Mouse (Mus musculus): Measurements from ENCODE around the gene Ror2. TPM values are rescaled to one million over a fixed set of nuclear protein-coding genes. Genes with fewer than 3 reads are reported as not detected.

Gene Ror2
- polyA plus RNA-seq, 1 experiment from 2014 or later, result 25.8 TPM

DNA sequence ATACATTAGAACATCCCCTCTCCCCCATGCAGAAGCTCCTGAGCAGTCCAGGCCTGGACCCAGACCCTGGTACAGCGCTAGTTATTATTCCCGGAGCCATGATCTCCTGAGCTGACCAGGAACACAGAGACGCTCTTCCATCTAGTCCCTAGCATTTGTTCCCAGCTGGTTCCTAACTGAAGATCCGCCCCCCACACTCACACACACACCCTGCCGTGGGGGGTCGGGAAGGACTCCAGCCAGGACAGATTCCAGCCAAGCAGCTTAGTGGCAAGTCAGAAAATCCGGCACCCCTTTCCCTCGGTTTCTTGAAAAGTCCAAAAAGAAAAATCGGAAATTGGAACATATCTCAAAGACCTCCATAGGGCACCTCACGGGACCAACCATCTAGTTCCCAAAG is 48.5 kb downstream of the Ror2 start:
- H3K27ac ChIP-seq, result 0 out of 2 replicates have a peak overlapping the region, but pooled peaks have one; percentile 67
- H3K36me3 ChIP-seq, result peaks cover 16% of the 10 kb centered on the region
- H3K27me3 ChIP-seq (ENCODE audit: insufficient read depth, poor library complexity, severe bottlenecking), result no peaks in the 10 kb centered on the region
- 63% methylated on average over 10 of the region's 10 CpGs for WGBS
- H3K4me3 ChIP-seq, result no peak overlapping the region
- DNase-seq (ENCODE audit: low spot score), result no peak
- H3K4me1 ChIP-seq, result peaks cover 68% of the 10 kb centered on the region
- H3K9me3 ChIP-seq, result no peaks in the 10 kb centered on the region

DNA sequence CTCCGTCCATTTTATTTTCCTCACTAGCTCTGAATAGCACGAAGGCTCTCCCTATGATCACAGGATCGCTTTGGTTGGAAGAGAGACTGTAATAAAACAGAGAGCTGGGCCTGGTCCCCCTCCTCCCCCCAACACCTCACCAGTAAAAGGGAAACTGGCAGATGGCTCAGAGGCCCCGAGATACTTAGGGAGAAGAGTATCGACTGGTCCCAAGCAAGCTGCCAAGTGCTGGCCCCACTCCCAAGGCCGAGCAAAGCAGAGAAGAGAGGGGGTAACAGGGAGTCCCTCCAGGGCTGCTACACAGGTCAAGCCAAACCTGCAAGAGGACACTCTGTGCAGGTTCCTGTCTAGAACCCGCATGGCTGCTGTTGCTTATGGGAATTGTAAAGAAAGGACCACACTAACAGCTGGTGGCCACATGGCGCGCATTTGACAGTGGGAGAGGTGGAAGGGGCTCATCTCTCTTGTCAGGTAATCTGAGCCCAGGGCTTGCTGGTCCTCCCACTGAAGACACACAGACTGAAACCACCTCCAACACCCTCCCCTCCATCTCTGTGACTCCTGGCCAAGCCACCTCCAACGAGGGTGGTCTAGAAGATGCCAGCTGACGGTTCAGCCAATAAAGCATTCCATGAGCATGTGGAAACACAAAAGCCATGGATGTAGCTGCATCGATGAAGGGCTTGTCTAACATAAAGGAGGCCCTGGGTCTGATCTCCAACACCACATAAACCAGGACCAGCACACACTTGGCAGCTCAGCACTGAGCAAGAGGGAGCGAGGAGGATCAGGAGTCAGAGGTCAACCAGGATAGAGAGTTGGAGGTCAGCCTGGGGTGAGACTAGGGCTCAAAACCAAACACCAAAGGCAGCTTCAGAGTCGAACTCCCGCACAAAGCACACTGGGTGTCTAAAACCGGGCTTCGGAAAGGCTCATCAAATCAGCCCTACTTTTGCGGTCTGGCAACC is 49.2 kb downstream of the Ror2 start:
- Histone ChIP-seq H3K36me3 (0 out of 2 replicates have a peak, but pooled peaks cover 13% of the 10 kb centered on the region), H3K27me3 (ENCODE audit: insufficient read depth, poor library complexity, severe bottlenecking) (no peaks in the 10 kb centered on the region), H3K27ac (peak overlapping the region; percentile 67), H3K4me3 (no peak overlapping the region), H3K4me1 (peaks cover 71% of the 10 kb centered on the region), H3K9me3 (no peaks in the 10 kb centered on the region)
- no peak for DNase-seq (ENCODE audit: low spot score)
- WGBS, result 46% methylated on average over 18 of the region's 18 CpGs

DNA sequence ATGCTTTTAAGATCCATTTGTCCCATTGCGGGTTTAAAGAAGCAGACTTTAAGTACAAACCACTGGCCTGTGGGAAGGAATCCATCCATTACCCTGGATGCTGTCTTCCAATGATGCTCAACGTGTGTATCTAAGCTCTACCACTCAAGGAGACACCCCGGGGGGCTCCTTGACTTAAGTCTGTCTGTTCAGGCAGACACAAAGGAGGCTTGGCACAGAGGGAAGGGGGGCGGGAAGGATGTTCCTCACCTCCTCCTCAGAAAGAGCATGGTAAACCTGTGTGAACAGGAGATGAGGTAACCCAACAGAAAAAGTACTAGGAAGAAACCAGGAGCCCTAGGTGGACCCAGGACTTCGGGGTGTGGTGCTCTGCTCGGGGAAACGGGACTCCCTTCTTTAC is 50.0 kb downstream of the Ror2 start:
- DNase-seq (ENCODE audit: low spot score), result no peak
- Histone ChIP-seq H3K27ac (peak overlapping the region; percentile 67; the same call in 1 of the 2 replicates), H3K9me3 (no peaks in the 10 kb centered on the region), H3K27me3 (ENCODE audit: insufficient read depth, poor library complexity, severe bottlenecking) (no peaks in the 10 kb centered on the region), H3K36me3 (0 out of 2 replicates have a peak, but pooled peaks cover 6% of the 10 kb centered on the region), H3K4me3 (no peak overlapping the region), H3K4me1 (peaks cover 73% of the 10 kb centered on the region)
- whole genome bisulfite sequencing, result 34% methylated on average over 7 of the region's 7 CpGs

DNA sequence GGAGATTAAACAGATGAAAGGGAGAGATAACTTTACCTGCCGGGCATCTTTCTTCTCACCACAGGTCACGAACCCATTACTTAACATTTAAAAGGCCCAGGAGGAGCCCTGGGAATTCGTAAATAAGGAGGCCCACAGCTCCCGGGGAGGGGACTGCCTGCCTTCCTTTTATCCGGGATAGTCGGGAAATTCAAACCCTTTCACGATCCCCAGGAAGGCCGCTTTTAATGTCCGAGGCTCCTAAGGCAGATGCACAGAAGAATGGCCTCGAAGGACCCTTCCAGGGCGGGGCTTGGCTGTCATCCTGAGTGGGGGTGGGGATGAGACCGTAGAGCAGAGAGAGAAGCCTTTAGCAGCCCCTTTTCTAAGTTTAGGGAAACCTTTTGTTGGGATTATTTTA is 51.1 kb downstream of the Ror2 start:
- 15% methylated on average over 12 of the region's 12 CpGs for WGBS
- no peak for DNase-seq (ENCODE audit: low spot score)
- H3K27me3 ChIP-seq (ENCODE audit: insufficient read depth, poor library complexity, severe bottlenecking), result no peaks in the 10 kb centered on the region
- no peaks in the 10 kb centered on the region for H3K36me3 ChIP-seq
- peaks cover 82% of the 10 kb centered on the region for H3K4me1 ChIP-seq
- peak overlapping the region; percentile 69; the same call in 1 of the 2 replicates for H3K27ac ChIP-seq
- no peak overlapping the region for H3K4me3 ChIP-seq
- no peaks in the 10 kb centered on the region for H3K9me3 ChIP-seq

DNA sequence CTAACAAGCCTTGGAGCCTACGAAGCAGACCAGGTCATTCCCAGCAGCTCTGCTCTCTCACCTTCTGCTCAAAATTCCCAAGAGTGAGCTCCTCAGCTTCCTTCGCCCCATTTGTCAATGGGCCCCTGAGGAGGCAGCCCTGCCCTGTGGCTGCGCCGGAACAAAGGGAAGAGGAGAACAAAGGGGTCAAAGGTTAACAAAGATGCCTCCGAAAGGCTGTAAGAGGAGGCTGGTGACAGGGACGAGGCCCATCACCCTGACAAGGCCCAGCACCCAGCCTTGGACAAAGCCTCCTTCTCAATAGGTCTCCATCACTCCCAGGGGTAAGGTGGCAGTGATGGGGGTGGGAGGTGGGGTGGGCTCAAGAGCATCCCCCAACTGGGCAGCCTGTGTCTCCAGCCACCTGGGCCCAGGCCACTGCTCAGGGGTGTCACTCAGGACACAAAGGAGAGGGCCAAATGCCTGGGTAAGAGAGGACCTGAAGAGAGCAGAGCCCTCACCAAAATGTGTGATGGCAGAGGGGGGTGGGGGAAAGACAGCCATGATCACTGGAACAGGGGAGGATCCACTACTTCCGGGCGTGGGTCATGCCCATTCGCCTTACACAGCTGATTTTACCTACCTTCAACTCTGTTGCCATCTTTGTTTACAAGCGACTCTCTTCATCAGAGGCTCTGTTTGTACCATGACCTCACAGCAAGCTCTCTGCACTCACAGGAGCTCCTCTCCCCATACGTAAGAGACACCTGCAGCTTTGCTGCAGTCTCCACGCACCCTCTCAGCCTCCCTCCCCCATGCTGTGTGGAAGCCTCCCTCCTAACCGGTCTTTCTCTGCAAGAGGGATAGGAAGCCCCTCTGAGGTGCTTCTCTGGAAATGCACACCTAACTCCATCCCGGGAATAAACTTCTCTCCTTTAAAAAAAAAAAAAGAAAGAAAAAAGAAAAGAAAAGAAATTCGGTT is 51.8 kb downstream of the Ror2 start:
- Histone ChIP-seq H3K36me3 (no peaks in the 10 kb centered on the region), H3K9me3 (no peaks in the 10 kb centered on the region), H3K4me1 (peaks cover 86% of the 10 kb centered on the region), H3K27me3 (ENCODE audit: insufficient read depth, poor library complexity, severe bottlenecking) (no peaks in the 10 kb centered on the region), H3K4me3 (peak overlapping the region; percentile 5; the same call in 1 of the 2 replicates), H3K27ac (peak overlapping the region; percentile 57)
- DNase-seq (ENCODE audit: low spot score), result no peak
- 31% methylated on average over 15 of the region's 15 CpGs for WGBS

DNA sequence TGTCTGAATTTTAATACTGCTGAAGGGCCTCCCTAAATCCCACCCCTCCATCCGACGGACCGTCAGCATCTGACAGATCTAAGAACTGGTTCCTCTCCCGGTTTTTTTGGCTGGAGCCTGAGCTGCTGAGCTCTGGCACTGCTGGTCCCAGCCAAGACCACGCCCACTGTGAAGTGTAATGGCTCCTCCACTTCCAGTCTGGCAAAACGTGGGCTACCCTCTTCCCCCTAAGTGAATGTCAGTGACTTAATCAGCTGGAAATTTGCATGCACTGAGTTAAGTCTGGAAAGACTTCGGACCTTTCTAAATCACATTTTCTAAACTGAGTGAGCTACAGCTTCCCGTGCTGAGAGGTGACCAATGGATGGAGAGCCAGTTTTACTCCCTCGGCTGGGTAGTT is 52.5 kb downstream of the Ror2 start:
- H3K9me3 ChIP-seq, result no peaks in the 10 kb centered on the region
- H3K27me3 ChIP-seq (ENCODE audit: insufficient read depth, poor library complexity, severe bottlenecking), result no peaks in the 10 kb centered on the region
- H3K27ac ChIP-seq, result peak overlapping the region; percentile 57; the same call in 1 of the 2 replicates
- H3K4me3 ChIP-seq, result no peak overlapping the region
- 16% methylated on average over 9 of the region's 9 CpGs for WGBS
- peaks cover 86% of the 10 kb centered on the region for H3K4me1 ChIP-seq
- no peak for DNase-seq (ENCODE audit: low spot score)
- H3K36me3 ChIP-seq, result peaks cover 4% of the 10 kb centered on the region; the same call in 1 of the 2 replicates

DNA sequence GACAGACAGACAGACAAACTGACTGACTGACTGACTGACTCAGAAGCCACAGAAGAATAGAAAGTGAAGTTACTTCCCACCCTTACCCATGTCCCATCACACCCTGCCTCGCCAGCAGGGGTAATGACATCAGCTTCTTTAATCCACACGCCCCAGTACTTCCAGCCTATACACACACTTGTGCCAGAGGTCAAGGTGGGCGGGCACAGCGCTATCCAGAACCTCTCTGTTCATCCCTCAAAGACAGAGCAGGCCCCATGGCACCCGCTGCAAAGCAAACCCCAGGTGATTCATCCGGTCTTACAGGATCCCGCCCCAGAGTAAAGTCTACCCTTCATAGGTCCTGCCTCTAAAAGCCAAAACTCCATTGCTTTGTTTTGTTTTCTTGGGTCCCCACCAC is 53.5 kb downstream of the Ror2 start:
- Histone ChIP-seq H3K27ac (0 out of 2 replicates have a peak overlapping the region, but pooled peaks have one; percentile 3), H3K27me3 (ENCODE audit: insufficient read depth, poor library complexity, severe bottlenecking) (no peaks in the 10 kb centered on the region), H3K36me3 (peaks cover 4% of the 10 kb centered on the region; the same call in 1 of the 2 replicates), H3K9me3 (no peaks in the 10 kb centered on the region), H3K4me1 (peaks cover 82% of the 10 kb centered on the region), H3K4me3 (no peak overlapping the region)
- no peak for DNase-seq (ENCODE audit: low spot score)
- WGBS, result 46% methylated on average over 7 of the region's 7 CpGs

DNA sequence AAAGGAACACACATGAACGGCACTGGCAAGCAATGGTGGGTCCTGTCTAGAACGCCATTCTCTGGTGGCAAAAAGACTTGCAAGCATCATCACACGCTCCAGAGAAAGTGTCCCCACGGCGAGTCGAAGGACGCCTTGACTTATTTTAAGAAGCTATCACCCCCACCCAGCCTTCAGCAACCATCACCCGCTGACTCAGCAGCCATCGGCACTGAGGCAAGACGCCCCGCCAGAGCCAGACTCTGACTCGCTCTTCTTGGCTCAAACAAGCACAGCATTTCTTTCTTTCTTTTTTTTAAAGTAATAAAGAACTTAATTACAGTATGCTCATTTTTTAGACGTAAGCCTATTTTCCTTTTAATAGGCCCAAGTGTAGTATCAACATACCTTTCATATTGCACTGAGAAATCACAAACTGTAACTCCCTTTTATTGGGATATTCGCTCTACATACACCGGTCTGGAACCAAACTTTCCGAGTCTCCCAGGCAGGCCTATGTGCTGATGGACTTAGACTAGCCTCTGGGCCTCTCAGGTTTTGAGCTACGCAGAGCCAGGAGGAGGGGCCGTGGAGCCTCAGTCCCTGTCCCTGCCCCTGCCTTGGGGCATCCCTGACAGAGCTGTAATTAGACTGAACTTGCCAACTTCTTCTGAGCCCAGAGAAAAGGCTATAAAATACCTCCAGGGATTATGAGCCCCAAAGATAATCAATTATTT is 55.3 kb downstream of the Ror2 start:
- Histone ChIP-seq H3K4me1 (peaks cover 74% of the 10 kb centered on the region), H3K27me3 (ENCODE audit: insufficient read depth, poor library complexity, severe bottlenecking) (no peaks in the 10 kb centered on the region), H3K36me3 (peaks cover 4% of the 10 kb centered on the region; the same call in 1 of the 2 replicates), H3K9me3 (no peaks in the 10 kb centered on the region), H3K4me3 (no peak overlapping the region), H3K27ac (0 out of 2 replicates have a peak overlapping the region, but pooled peaks have one; percentile 3)
- DNase-seq (ENCODE audit: low spot score), result no peak
- 58% methylated on average over 18 of the region's 18 CpGs for WGBS

DNA sequence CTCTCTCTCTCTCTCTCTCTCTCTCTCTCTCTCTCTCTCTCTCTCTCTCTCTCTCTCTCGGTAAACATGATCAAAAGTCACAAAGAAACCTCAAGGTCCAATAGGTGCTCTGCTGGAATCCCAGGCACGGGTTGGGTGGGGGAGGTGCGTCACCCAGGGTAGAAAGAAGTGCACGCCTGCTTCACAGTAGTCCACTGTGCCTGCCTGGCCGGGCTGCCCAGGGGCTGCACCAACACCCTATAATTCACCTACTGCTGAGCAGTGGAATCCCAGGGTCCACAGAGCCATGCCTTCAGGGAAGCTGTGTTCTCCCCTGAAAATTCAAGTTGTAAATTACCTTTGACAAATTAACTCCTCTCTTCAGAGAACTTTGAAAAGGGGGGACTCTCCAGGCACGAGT is 58.9 kb downstream of the Ror2 start:
- Histone ChIP-seq H3K36me3 (peaks cover 12% of the 10 kb centered on the region; the same call in 1 of the 2 replicates), H3K9me3 (peaks cover 3% of the 10 kb centered on the region; the same call in 1 of the 2 replicates), H3K27ac (peak overlapping the region; percentile 70), H3K4me3 (peak overlapping the region; percentile 27; the same call in 1 of the 2 replicates), H3K27me3 (ENCODE audit: insufficient read depth, poor library complexity, severe bottlenecking) (no peaks in the 10 kb centered on the region), H3K4me1 (peaks cover 38% of the 10 kb centered on the region)
- no peak for DNase-seq (ENCODE audit: low spot score)
- WGBS, result 32% methylated on average over 6 of the region's 6 CpGs

DNA sequence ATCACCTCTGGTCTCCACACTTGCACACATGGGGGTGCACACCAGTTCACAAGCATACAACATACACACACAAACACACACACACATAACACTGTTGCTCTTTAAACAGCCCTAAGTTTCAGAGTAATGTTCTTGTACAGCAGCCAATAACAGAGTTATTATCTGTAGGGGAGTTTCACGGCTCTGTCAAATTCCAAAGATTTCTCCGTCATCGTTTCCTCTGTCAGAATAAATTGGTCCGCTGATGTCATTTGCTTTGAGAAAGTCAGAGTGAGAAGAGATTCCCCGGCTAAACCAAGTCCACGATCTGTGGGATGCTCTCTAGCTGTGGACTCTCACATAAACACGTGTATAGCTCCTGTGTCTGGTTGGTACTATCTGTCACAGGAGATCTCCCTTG is 59.5 kb downstream of the Ror2 start:
- WGBS, result 51% methylated on average over 7 of the region's 7 CpGs
- Histone ChIP-seq H3K9me3 (peaks cover 3% of the 10 kb centered on the region; the same call in 1 of the 2 replicates), H3K27me3 (ENCODE audit: insufficient read depth, poor library complexity, severe bottlenecking) (no peaks in the 10 kb centered on the region), H3K27ac (peak overlapping the region; percentile 70), H3K4me3 (0 out of 2 replicates have a peak overlapping the region, but pooled peaks have one; percentile 27), H3K36me3 (peaks cover 12% of the 10 kb centered on the region; the same call in 1 of the 2 replicates), H3K4me1 (peaks cover 33% of the 10 kb centered on the region)
- DNase-seq (ENCODE audit: low spot score), result no peak

DNA sequence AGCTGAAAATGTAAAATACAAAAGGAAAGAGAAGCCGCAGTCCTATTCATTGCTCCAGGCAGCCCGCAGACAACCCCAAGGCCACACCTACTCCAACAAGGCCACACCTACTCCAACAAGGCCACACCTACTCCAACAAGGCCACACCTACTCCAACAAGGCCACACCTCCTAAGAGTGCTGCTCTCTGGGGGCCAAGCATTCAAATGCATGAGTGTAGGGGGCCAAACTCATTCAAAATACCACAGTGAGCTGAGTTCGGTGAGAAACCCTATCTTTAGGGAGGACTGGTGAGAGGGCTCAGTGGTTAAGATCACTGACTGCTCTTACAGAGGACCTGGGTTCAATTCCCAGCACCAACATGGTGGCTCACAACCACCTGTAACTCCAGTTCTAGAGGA is 60.0 kb downstream of the Ror2 start:
- peaks cover 12% of the 10 kb centered on the region; the same call in 1 of the 2 replicates for H3K36me3 ChIP-seq
- no peak for DNase-seq (ENCODE audit: low spot score)
- 0 out of 2 replicates have a peak overlapping the region, but pooled peaks have one; percentile 6 for H3K27ac ChIP-seq
- peaks cover 3% of the 10 kb centered on the region; the same call in 1 of the 2 replicates for H3K9me3 ChIP-seq
- no peaks in the 10 kb centered on the region for H3K27me3 ChIP-seq (ENCODE audit: insufficient read depth, poor library complexity, severe bottlenecking)
- WGBS, result 90% methylated on average over 3 of the region's 3 CpGs
- no peak overlapping the region for H3K4me3 ChIP-seq
- H3K4me1 ChIP-seq, result peaks cover 32% of the 10 kb centered on the region
